Mouse (Mus musculus) CH12.LX (cell line): Measurements from ENCODE around the gene Ypel1. TPM values are rescaled to one million over a fixed set of nuclear protein-coding genes. Genes with fewer than 3 reads are reported as not detected.
A peak's percentile ranks its signal among the peaks of the same experiment; 100 is the strongest.

ENCODE experiments used
- DNase-seq: peaks from one replicate; pipeline ENCODE4 v3.0.0-alpha.2; 2013; ENCODE audit errors: extremely low read depth
- H3K27ac ChIP-seq: 2 replicates; pipeline ENCODE4 v1.5.1; 2012; ENCODE audit warnings: low read depth, mild to moderate bottlenecking, control low read depth, moderate library complexity; ENCODE audit not compliant: insufficient read depth
- H3K27me3 ChIP-seq: replicated peaks from 2 replicates; pipeline ENCODE3; 2012; ENCODE audit warnings: inconsistent platforms
- H3K36me3 ChIP-seq, 2 experiments: replicated peaks in 1 of 2; 2 replicates each; pipeline versions ENCODE3 to v1.6.1; 2012; ENCODE audit warnings: inconsistent platforms in 1 of 2, low read length in 1 of 2, mild to moderate bottlenecking in 1 of 2, mixed read lengths in 1 of 2, moderate library complexity in 1 of 2; ENCODE audit not compliant: control insufficient read depth in 1 of 2, insufficient read depth in 1 of 2
- H3K4me1 ChIP-seq, 2 experiments: 2 replicates each; pipeline ENCODE4 v1.6.1; 2012; ENCODE audit warnings: inconsistent platforms in 1 of 2, moderate library complexity in 1 of 2; ENCODE audit not compliant: insufficient read depth in 2 of 2, control insufficient read depth in 1 of 2
- H3K4me2 ChIP-seq: 2 replicates; pipeline ENCODE4 v1.6.1; 2012; ENCODE audit warnings: low read depth, mild to moderate bottlenecking, control low read depth; ENCODE audit not compliant: poor library complexity, insufficient read depth, severe bottlenecking
- H3K4me3 ChIP-seq, 3 experiments: fragments of 150-350 bp in 1 of 3; sonication (generic) in 1 of 3; replicated peaks in 1 of 3; 2 replicates each; pipeline versions ENCODE3 to v1.5.1; 2011 to 2012; ENCODE audit warnings: low read depth in 2 of 3, low read length in 2 of 3, mild to moderate bottlenecking in 2 of 3, moderate library complexity in 2 of 3, control low read depth in 1 of 3, improper control_type of control experiment in 1 of 3, inconsistent platforms in 1 of 3, mixed read lengths in 1 of 3; ENCODE audit not compliant: poor library complexity in 1 of 3
- H3K79me2 ChIP-seq: replicated peaks from 2 replicates; pipeline ENCODE4 v1.6.1; 2012; ENCODE audit warnings: mild to moderate bottlenecking, moderate library complexity; ENCODE audit not compliant: control insufficient read depth, poor library complexity, insufficient read depth, severe bottlenecking; ENCODE audit errors: extremely low read depth
- H3K9ac ChIP-seq: 2 replicates; pipeline ENCODE4 v1.6.1; 2012; ENCODE audit warnings: low read depth, mild to moderate bottlenecking, control low read depth, moderate library complexity; ENCODE audit not compliant: insufficient read depth
- H3K9me3 ChIP-seq: replicated peaks from 2 replicates; pipeline ENCODE3; 2012; ENCODE audit warnings: low read length, inconsistent platforms, mixed read lengths
- CHD1 ChIP-seq: IDR thresholded peaks from 2 replicates; pipeline ENCODE4 v1.6.1; 2012; ENCODE audit warnings: low read depth, low read length, improper control_type of control experiment, inconsistent platforms
- CHD2 ChIP-seq: IDR thresholded peaks from 2 replicates; pipeline ENCODE4 v1.6.1; 2011; ENCODE audit warnings: low read length, improper control_type of control experiment
- CTCF ChIP-seq, 2 experiments: IDR thresholded peaks in 1 of 2; conservative IDR thresholded peaks in 1 of 2; 2 replicates each; pipeline ENCODE4 v1.5.1; 2011 to 2012; ENCODE audit warnings: low read depth in 2 of 2, low read length in 2 of 2, improper control_type of control experiment in 1 of 2, inconsistent platforms in 1 of 2, mild to moderate bottlenecking in 1 of 2, moderate library complexity in 1 of 2
- ELF1 ChIP-seq: IDR thresholded peaks from 2 replicates; pipeline ENCODE4 v1.6.1; 2014; ENCODE audit warnings: low read depth, mild to moderate bottlenecking, inconsistent platforms, low read length, improper control_type of control experiment
- ETS1 ChIP-seq: conservative IDR thresholded peaks from 2 replicates; pipeline ENCODE4 v1.6.1; 2012; ENCODE audit warnings: low read depth, mild to moderate bottlenecking, inconsistent platforms, low read length, improper control_type of control experiment, moderate library complexity
- GABPA ChIP-seq: IDR thresholded peaks from 2 replicates; pipeline ENCODE4 v1.6.1; 2012; ENCODE audit warnings: low read depth, low read length, improper control_type of control experiment, inconsistent platforms; ENCODE audit not compliant: insufficient replicate concordance
- IRF4 ChIP-seq: IDR thresholded peaks from 2 replicates; pipeline ENCODE4 v1.6.1; 2014; ENCODE audit warnings: low read depth, mild to moderate bottlenecking, inconsistent platforms, low read length, improper control_type of control experiment
- JUN ChIP-seq: IDR thresholded peaks from 2 replicates; pipeline ENCODE4 v1.6.1; 2011; ENCODE audit warnings: low read depth, mild to moderate bottlenecking, low read length, improper control_type of control experiment, moderate library complexity; ENCODE audit not compliant: insufficient read depth
- KAT2A ChIP-seq: IDR thresholded peaks from 2 replicates; pipeline ENCODE4 v1.6.1; 2012; ENCODE audit warnings: low read length, improper control_type of control experiment, inconsistent platforms; ENCODE audit not compliant: insufficient replicate concordance
- MAFK ChIP-seq: IDR thresholded peaks from 2 replicates; pipeline ENCODE4 v1.6.1; 2011; ENCODE audit warnings: low read length, improper control_type of control experiment; ENCODE audit not compliant: insufficient replicate concordance
- MAX ChIP-seq: IDR thresholded peaks from 2 replicates; pipeline ENCODE4 v1.6.1; 2011; ENCODE audit warnings: low read length, improper control_type of control experiment
- MAZ ChIP-seq: IDR thresholded peaks from 2 replicates; pipeline ENCODE4 v1.6.1; 2012; ENCODE audit warnings: low read depth, mild to moderate bottlenecking, inconsistent platforms, low read length, improper control_type of control experiment, moderate library complexity
- NELFE ChIP-seq: IDR thresholded peaks from 2 replicates; pipeline ENCODE4 v1.6.1; 2011; ENCODE audit warnings: low read depth, low read length, improper control_type of control experiment
- NRF1 ChIP-seq: IDR thresholded peaks from 2 replicates; pipeline ENCODE4 v1.6.1; 2014; ENCODE audit warnings: low read depth, mild to moderate bottlenecking, inconsistent platforms, low read length, improper control_type of control experiment, moderate library complexity
- POLR2A ChIP-seq: IDR thresholded peaks from 2 replicates; pipeline ENCODE4 v1.6.1; 2011; ENCODE audit warnings: low read depth, mild to moderate bottlenecking, improper control_type of control experiment, low read length
- TBP ChIP-seq: conservative IDR thresholded peaks from 2 replicates; pipeline ENCODE4 v1.6.1; 2011; ENCODE audit warnings: low read depth, low read length, improper control_type of control experiment
- USF2 ChIP-seq: conservative IDR thresholded peaks from 2 replicates; pipeline ENCODE4 v1.6.1; 2011; ENCODE audit warnings: low read depth, low read length, improper control_type of control experiment
- ZC3H11A ChIP-seq: IDR thresholded peaks from 2 replicates; pipeline ENCODE4 v1.6.1; 2012; ENCODE audit warnings: low read depth, mild to moderate bottlenecking, inconsistent platforms, low read length, improper control_type of control experiment
- ZMIZ1 ChIP-seq: IDR thresholded peaks from 2 replicates; pipeline ENCODE4 v1.6.1; 2012; ENCODE audit warnings: low read depth, mild to moderate bottlenecking, inconsistent platforms, low read length, improper control_type of control experiment
- ZNF384 ChIP-seq: IDR thresholded peaks from 2 replicates; pipeline ENCODE4 v1.6.1; 2012; ENCODE audit warnings: low read depth, low read length, improper control_type of control experiment, inconsistent platforms
- dilution Hi-C: fragments of 300-500 bp; cut with MboI; formaldehyde crosslinking; loops from 2 replicates; pipeline ENCODE4 v1.14.3; 2020; ENCODE audit warnings: low sequenced_read_pairs; ENCODE audit not compliant: extremely low pct_unique_long_range_greater_than_20kb, extremely low pct_ligation_motif_present
- in situ Hi-C: fragments of 300-500 bp; cut with MboI; formaldehyde crosslinking; loops from 3 replicates; pipeline ENCODE4 v1.14.3; 2019; ENCODE audit warnings: low sequenced_read_pairs, low pct_ligation_motif_present, low pct_unique_long_range_greater_than_20kb, mixed read lengths
- polyA plus RNA-seq: library from polyadenylated mRNA; unstranded; fragments of >175 nt; gene quantifications from 2 replicates; pipeline ENCODE4 v1.2.1, GENCODE M21; 2012; ENCODE audit warnings: low read depth; ENCODE audit not compliant: insufficient read length
- total RNA-seq, 2 experiments: library from RNA; depleted of rRNA; stranded (reverse); fragments of 300-350 nt in 1 of 2; fragments of >200 nt in 1 of 2; gene quantifications; 2 replicates each; pipeline ENCODE4 v1.2.3; 2012 to 2014

Gene Ypel1
- total and polyA plus RNA-seq, 3 experiments, result 0.21 to 1.5 (median 0.83) TPM

DNA sequence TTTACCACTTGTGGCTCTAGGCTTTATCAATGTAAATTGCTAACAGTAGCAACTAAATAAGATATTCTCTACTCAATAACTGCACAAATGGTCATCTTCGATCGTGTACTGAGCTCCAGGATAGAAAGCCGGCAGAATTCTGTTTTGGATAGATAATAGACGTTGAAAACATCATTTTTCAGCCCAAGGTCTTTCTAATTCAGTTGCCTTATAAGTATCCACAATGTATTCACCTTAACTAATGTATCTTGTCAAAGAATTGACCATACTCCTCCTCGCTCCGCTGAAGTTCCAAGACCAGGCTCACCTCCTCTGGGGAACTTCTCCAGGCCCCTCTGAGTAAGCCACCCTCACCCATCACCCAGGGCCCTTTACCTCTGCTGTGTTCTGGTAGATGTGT, 1.2 kb downstream of the Ypel1 start:
- Histone ChIP-seq H3K9ac (peak overlapping the region; percentile 69; the same call in 1 of the 2 replicates), H3K79me2 (no peaks in the 10 kb centered on the region), H3K4me3 (peak overlapping the region in 2 of 3 experiments; percentile 55 to 62), H3K9me3 (peaks cover 7% of the 10 kb centered on the region), H3K36me3 (no peaks in the 10 kb centered on the region), H3K27me3 (peaks cover 38% of the 10 kb centered on the region), H3K4me1 (peaks cover 10 to 21% of the 10 kb centered on the region in 2 experiments), H3K27ac (no peak overlapping the region), H3K4me2 (peak overlapping the region; percentile 79; the same call in 1 of the 2 replicates)
- in situ Hi-C loops, result loop anchor here (10.0 kb wide), 1 partner anchor 146 kb away; no protein-coding TSS in a partner anchor
- no peak for TF ChIP-seq ZNF384
- no peak for TF ChIP-seq KAT2A
- DNase-seq, result no peak
- dilution Hi-C loops, result no loop called here

DNA sequence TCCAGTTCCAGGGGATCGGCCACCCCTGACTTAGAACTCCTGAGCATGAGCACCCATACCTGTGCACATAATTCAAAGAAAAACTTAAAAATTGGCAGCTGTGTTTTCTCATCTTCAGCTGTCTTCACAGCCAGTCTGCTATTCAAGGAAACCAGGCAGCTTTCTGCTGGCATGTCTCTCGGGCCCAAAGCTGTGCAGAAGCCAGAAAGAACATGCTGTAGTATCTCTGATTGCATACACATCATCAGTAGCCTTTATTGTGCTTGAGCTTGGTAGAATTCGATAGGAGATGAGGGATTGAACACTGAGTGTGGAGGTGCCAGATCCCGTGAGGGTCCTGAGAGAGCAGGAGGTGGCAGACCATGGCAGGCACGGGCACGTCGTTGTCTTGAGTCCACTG, 3.5 kb downstream of the Ypel1 start:
- no peak overlapping the region for H3K4me2 ChIP-seq
- H3K36me3 ChIP-seq, result no peaks in the 10 kb centered on the region
- in situ Hi-C loops, result loop anchor here (10.0 kb wide), 1 partner anchor 148 kb away; no protein-coding TSS in a partner anchor

DNA sequence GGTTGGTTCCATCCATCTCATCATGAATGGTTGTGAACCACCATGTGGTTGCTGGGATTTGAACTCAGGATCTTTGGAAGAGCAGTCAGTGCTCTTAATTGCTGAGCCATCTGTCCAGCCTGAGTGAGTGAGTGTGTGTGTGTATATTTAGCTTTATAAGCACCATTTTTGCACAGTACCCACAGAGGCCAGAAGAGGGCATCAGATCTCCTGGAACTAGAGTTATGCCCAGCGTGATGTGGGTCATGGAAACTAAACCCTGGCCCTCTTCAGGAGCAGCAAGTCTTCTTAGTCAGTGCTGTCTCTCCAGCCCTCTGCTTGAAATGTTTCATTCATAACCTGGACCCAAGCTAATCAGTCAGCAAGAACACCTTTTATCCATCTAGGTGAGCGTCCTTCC, 6.8 kb downstream of the Ypel1 start:
- Histone ChIP-seq H3K36me3 (peaks cover under 1 to 5% of the 10 kb centered on the region in 2 experiments), H3K4me2 (no peak overlapping the region), H3K9me3 (peaks cover 7% of the 10 kb centered on the region), H3K27ac (no peak overlapping the region), H3K9ac (no peak overlapping the region), H3K79me2 (no peaks in the 10 kb centered on the region), H3K4me1 (peaks cover 7 to 12% of the 10 kb centered on the region in 2 experiments), H3K27me3 (peaks cover 11% of the 10 kb centered on the region), H3K4me3 (no peak overlapping the region)
- no peak for DNase-seq
- in situ Hi-C loops, result loop anchor here (10.0 kb wide), 1 partner anchor 152 kb away; no protein-coding TSS in a partner anchor
- dilution Hi-C loops, result no loop called here
- TF ChIP-seq CTCF (conservative IDR thresholded peaks at IDR 0.05 in 1 of 2, IDR thresholded peaks at IDR 0.05 in 1 of 2; ENCODE audit: low read depth in 2 of 2, low read length in 2 of 2) (no peak; a peak in 1 of 4 replicates), TBP (no peak), ZMIZ1 (no peak), GABPA (no peak), CHD1 (no peak), ZC3H11A (no peak), MAX (no peak)

More for the DNA sequence above, 3.5 kb downstream of the Ypel1 start:
- dilution Hi-C loops, result no loop called here
- peaks cover 27% of the 10 kb centered on the region for H3K27me3 ChIP-seq
- no peak overlapping the region for H3K4me3 ChIP-seq
- H3K9ac ChIP-seq, result no peak overlapping the region
- TF ChIP-seq POLR2A (no peak), JUN (no peak), ZMIZ1 (no peak), NELFE (no peak), ELF1 (no peak), MAFK (no peak), MAZ (no peak), USF2 (no peak), CHD1 (no peak), IRF4 (no peak), ETS1 (no peak), CHD2 (no peak), NRF1 (no peak)
- peaks cover 12% of the 10 kb centered on the region for H3K9me3 ChIP-seq
- no peak for DNase-seq
- no peaks in the 10 kb centered on the region for H3K79me2 ChIP-seq
- no peak overlapping the region for H3K27ac ChIP-seq
- H3K4me1 ChIP-seq, result peaks cover 10 to 21% of the 10 kb centered on the region in 2 experiments
